Mouse (Mus musculus): ENCODE measurements around the gene Ifna1.
"Not testable (repeated sequence)": the region's sequence is repeated elsewhere in the genome, so short reads cannot be mapped to it uniquely, and the experiment has no call there.

The Ifna1 gene

GRCm38 (mm10) chr4:88849698-88850097, at the start of gene Ifna1:
TSS of gene Ifna1 (plus strand) at chr4:88850087.
- DNase-seq (ENCODE audit: low spot score in 2 of 2), result no peak

- not testable (repeated sequence) for DNase-seq (ENCODE audit: low spot score in 2 of 2)
These were observed 46.9 kb upstream of the Ifna1 start, which contains the start of gene Gm13287 for GRCm38 (mm10) chr4:88802954-88803353. TSS of gene Gm13287 (plus strand) at chr4:88803254.

- not testable (repeated sequence) for DNase-seq (ENCODE audit: low spot score in 2 of 2)
These were observed 44.7 kb upstream of the Ifna1 start, which contains the start of gene Gm13288 for GRCm38 (mm10) chr4:88805231-88805630. TSS of gene Gm13288 (plus strand) at chr4:88805531.

DNA sequence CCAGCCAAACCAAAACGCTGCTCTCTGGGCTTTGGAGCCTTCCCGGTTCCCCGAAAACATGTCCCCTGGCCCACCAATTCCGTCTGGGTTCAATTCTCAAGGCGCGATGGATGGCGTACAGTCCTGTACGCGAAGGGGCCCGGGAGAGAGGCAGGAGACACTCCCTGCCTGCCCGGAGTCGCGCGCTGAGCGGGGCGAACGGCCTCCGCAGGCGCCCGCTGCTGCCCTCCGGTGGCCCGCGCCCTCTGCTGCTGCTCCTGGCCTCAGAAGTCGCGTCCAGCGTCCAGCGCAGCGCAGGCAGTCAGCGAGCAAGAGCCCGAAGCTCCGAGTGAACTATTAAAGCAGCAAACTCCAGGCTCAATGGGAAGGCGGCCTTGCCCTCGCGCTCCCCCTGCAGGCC, 44.1 kb upstream of the Ifna1 start:
- DNase-seq (ENCODE audit: low spot score in 2 of 2), result peak; percentile 11 to 21

- no peak for DNase-seq (ENCODE audit: low spot score in 2 of 2)
These were observed 34.0 kb upstream of the Ifna1 start, which contains the start of gene Ifna7 for GRCm38 (mm10) chr4:88815928-88816327. TSS of gene Ifna7 (plus strand) at chr4:88816228.

DNA sequence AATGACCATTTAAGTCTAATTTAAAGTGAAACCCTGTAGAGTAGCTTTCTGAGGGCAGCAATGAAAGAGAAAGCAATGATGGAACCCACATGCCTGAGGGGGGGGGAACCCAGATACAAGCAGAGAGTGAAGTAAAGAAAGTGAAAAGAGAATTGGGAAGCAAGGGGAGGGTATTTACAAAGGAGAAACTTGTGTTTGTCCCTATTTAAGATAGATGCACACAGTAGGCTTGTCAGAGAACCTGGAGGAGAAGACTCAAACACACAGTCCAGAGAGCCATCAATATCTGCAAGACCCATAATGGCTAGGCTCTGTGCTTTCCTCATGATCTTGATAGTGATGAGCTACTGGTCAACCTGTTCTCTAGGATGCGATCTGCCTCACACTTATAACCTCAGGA, 30.2 kb upstream of the Ifna1 start, which contains the start of gene Ifna11:
Ifna11 (plus strand) TSS at position 301 of the 400 bp plus-strand sequence.
- DNase-seq (ENCODE audit: low spot score in 2 of 2), result no peak

DNA sequence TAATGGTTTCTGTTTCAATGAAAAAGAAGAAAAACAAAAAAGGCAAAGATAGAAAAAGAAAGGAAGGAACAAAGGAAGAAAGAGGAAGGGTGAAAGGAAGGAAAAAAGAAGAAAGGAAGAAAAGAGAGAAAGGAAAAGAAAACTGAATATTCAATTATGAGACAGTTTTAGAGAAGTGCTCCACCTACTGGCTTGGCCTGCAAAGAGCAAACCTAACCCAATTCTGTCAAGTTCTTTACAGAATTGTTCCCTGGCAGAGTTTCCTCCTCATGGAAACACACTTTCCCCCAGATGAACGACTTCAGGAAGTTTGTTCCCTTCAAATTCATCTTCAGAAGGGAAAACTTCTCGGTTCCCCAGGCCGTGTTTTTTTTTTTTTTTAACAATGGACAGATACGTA, 26.9 kb upstream of the Ifna1 start:
- DNase-seq (ENCODE audit: low spot score in 2 of 2), result no peak

DNA sequence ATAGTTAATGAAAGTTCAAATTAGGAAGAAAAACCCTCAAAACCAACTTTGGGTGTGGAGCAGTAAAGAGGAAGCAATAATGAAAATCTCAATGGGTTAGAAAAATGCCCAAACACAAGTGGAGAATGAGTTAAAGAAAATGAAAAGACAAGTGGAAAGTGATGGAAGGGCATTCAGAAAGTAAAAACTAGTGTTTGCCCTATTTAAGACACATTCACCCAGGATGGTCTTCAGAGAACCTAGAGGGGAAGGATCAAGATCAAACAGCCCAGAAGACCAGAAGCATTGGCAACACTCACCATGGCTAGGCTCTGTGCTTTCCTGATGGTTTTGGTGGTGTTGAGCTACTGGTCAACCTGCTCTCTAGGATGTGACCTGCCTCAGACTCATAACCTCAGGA, 22.8 kb upstream of the Ifna1 start, which contains the start of gene Ifna6:
Ifna6 (plus strand) TSS at position 301 of the 400 bp plus-strand sequence.
- DNase-seq (ENCODE audit: low spot score in 2 of 2), result not testable (repeated sequence)

GRCm38 (mm10) chr4:88830523-88830922, 19.4 kb upstream of the Ifna1 start:
- DNase-seq (ENCODE audit: low spot score in 2 of 2), result peak in 1 of 2 experiments; percentile 24

GRCm38 (mm10) chr4:88835225-88835624, 14.7 kb upstream of the Ifna1 start, which contains the start of gene Ifna5:
TSS of gene Ifna5 (plus strand) at chr4:88835525.
- not testable (repeated sequence) for DNase-seq (ENCODE audit: low spot score in 2 of 2)

GRCm38 (mm10) chr4:88838828-88839227, 11.1 kb upstream of the Ifna1 start:
- no peak for DNase-seq (ENCODE audit: low spot score in 2 of 2)

- DNase-seq (ENCODE audit: low spot score in 2 of 2), result no peak
These were observed 9.8 kb upstream of the Ifna1 start for GRCm38 (mm10) chr4:88840058-88840457.

- DNase-seq (ENCODE audit: low spot score in 2 of 2), result no peak
These were observed 8.4 kb upstream of the Ifna1 start, which contains the start of gene Ifna4 for GRCm38 (mm10) chr4:88841438-88841911. TSS of gene Ifna4 (plus strand) at chr4:88841861.

DNA sequence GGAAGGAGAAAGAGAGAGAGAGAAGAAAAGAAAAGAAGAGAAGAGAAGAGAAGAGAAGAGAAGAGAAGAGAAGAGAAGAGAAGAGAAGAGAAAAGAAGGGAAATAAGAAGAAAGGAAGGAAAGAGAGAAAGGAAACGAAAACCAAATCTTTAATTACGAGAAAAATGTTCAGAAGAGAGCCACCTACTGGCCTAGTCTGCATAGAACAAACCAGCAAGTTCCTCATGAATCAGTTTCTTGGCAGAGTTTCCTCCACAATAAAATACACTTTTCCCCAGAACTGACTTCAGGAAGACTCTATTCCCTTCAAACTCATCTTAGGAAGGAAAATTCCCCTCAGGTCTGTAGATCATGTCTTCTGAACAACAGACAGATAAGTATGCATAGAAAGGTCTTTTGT, 4.6 kb upstream of the Ifna1 start:
- DNase-seq (ENCODE audit: low spot score in 2 of 2), result no peak

- no peak for DNase-seq (ENCODE audit: low spot score in 2 of 2)
These were observed 1.3 kb downstream of the Ifna1 start for GRCm38 (mm10) chr4:88851026-88851763.

- no peak for DNase-seq (ENCODE audit: low spot score in 2 of 2)
These were observed 9.3 kb downstream of the Ifna1 start for GRCm38 (mm10) chr4:88859214-88859613.

- DNase-seq (ENCODE audit: low spot score in 2 of 2), result no peak
These were observed 13.4 kb downstream of the Ifna1 start for GRCm38 (mm10) chr4:88863309-88863708.

DNA sequence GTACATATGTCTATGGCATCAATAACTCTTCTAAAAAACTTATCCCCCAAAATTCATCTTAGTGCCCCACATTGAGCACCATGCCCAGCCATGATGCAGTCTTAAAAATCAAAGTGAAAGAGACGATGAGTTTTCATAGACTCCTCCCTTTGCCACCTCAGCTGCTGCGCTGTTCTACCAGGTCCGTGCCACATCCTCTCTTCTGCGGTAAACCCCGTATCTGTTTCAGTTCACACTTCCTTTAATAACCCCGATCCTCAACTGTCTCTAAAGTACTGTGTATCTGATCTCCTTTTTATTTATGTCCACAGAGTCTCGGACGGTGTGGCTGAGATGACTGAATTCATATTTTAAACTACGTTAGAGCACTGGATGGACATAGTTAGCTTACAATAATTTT, 14.7 kb downstream of the Ifna1 start:
- DNase-seq (ENCODE audit: low spot score in 2 of 2), result peak; percentile 78 to 79

DNA sequence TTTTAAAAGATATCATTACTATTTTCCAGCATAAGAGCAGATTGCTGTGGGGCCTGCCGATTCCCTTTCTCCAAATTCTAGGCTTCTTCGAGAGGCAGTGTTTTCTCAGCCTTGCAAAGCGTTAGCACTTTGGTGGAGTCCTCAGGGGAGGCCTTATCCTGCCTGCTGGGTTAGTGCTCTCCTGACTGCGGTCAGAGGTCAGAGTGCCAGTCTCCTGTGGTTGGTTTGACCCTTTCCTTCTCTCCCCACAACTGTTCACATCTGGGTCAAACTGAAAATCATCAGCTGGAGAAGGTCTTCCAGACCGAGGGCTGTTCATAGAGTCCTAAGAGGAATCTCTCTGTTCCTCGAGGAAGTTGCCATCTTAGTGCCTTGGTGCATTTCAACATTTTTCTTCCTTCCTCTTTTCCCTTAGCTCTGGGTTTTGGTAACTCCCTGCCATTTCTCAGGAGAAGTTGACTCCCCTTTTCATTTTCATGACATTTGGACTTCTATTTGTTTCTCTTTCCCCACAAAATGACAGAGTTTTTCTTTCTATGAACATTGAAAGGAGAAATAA, 15.2 kb downstream of the Ifna1 start:
- peak; percentile 14 to 30 for DNase-seq (ENCODE audit: low spot score in 2 of 2)

GRCm38 (mm10) chr4:88867366-88867925, 17.6 kb downstream of the Ifna1 start:
- peak; percentile 71 to 80 for DNase-seq (ENCODE audit: low spot score in 2 of 2)

DNA sequence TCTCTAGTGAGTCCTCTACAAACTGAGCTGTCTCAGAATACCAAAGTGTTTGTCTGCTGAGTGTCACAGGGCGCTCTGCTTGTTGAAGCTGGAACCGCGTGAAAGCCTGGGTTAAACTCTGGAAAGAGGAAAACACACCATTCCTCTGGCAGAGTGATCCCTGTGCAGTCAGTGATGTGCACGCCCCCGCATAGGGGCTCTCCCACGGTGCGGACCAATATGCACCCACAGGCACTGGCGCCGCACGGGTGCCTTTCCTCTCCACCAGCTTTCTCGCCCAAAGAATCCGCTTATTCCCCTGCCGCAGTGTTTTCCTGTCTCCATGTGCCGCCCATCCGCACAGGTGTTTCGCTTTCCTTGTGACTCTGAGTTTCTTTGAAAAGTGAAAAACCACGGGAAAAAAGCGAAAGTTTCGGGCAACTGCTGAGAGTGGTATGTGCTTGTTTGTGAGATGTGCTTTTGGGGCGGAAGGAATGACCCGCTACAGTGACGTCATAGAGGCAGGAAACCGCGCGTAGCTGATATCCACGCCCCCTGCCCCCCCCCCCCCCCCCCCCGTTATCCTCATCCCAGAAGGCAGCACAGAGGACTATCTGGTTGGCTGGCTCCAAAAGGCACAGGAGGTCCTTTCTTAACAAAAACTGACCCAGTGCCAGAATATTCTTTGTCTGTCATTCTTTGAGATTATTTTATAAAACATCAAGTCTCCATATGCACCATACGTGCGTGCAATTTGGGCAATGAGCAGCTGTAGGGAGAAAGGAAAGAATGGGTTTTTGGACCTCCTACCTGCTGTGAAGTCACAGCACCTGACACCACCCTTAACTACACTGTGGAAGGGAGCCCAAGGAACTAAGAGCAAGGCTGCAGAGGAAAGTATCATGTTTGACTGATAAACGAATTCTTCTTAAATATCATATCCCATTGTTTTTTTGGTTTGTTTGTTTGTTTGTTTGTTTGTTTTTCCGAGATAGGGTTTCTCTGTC, 18.3 kb downstream of the Ifna1 start:
- DNase-seq (ENCODE audit: low spot score in 2 of 2), result peak; percentile 61 to 63

Measured in natural killer cell, adult 2 months (primary cell).